In the genomic region with DNA sequence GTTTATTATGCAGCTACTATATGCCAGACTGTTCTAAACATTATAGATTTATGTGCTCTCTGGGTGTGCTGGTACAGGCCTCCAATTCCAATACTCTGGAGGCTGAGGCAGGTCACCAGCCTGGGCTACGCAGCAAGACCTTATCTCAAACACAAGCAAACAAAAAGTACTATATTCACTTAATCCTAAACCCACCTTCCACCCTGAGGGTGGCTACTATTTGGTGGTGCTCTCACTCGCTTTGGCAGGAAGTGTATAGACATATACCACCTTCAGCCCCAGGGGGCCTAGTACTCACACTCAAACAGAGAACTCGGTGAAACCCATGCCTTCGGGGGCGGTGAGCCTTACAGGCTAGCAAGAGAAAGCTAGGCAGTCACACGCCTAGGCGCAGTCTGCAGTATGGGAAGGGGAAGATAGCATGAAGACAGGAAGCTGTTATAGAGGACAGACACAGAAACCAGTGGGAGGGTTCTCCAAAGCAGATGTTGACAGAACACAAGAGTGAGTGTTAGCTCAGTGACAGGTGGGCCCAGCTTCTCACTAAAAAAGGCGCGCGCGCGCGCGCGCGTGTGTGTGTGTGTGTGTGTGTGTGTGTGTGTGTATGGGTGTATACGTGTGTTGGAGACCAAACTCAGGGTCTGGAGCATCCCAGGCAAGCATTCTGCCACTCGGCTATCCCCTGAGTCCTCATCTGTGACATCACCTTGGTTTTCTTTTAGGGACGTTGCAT, we compare ENCODE assay signal across 8 mouse cellular contexts. TPM values are rescaled to one million over a fixed set of nuclear protein-coding genes. Genes with fewer than 3 reads are reported as not detected.
DNase-seq lines count a peak whose midpoint lies in the region; ATAC-seq and TF ChIP-seq lines count a peak whose summit lies in the region.

TSS of gene Coro1a (minus strand) at position 346 of the 733 bp plus-strand sequence.

- no peak for TF ChIP-seq EP300 in liver, embryonic 14.5 days (IDR thresholded peaks at IDR 0.05; ENCODE audit: low read depth)

- H3K27me3 ChIP-seq in embryonic facial prominence, embryonic 10.5 days (replicated peaks; ENCODE audit: low read depth, poor library complexity, severe bottlenecking): peaks cover 41% of the 10 kb centered on the region
- no peaks in the 10 kb centered on the region; the same call in 1 of the 2 replicates for H3K27me3 ChIP-seq in hindbrain, postnatal 0 days (ENCODE audit: insufficient read depth, low read length)
- H3K27me3 ChIP-seq in liver, embryonic 14.5 days (ENCODE audit: control insufficient read depth, insufficient read depth, low read length): peaks cover 3% of the 10 kb centered on the region
- no peaks in the 10 kb centered on the region for H3K27me3 ChIP-seq in spleen, adult 2 months (ENCODE audit: control insufficient read depth, insufficient read depth, low read length)

- H3K4me3 ChIP-seq in embryonic facial prominence, embryonic 10.5 days: no peak within 1 kb of the TSS
- H3K4me3 ChIP-seq in hindbrain, postnatal 0 days (ENCODE audit: low read length): no peak within 1 kb of the TSS
- H3K4me3 ChIP-seq in liver, embryonic 14.5 days (ENCODE audit: insufficient read depth in 1 of 2, low read depth in 2 of 2, low read length in 2 of 2): no peak within 1 kb of the TSS
- no peak within 1 kb of the TSS for H3K4me3 ChIP-seq in spleen, adult 2 months (ENCODE audit: extremely low read depth, insufficient read depth, insufficient read length)

- WGBS in embryonic facial prominence, embryonic 10.5 days: 91% methylated on average over 19 of the region's 19 CpGs
- 87% methylated on average over 19 of the region's 19 CpGs for WGBS in hindbrain, postnatal 0 days
- WGBS in liver, embryonic 14.5 days (ENCODE audit: insufficient replicate concordance): 44% methylated on average over 19 of the region's 19 CpGs
- 28% methylated on average over 19 of the region's 19 CpGs for WGBS in spleen, adult 2 months

- H3K9ac ChIP-seq in hindbrain, postnatal 0 days (replicated peaks; ENCODE audit: low read length): no peak within 1 kb of the TSS
- H3K9ac ChIP-seq in liver, embryonic 14.5 days (replicated peaks): no peak within 1 kb of the TSS

- no peak within 1 kb of the TSS for H3K27ac ChIP-seq in embryonic facial prominence, embryonic 10.5 days (replicated peaks)
- H3K27ac ChIP-seq in hindbrain, postnatal 0 days: no peak within 1 kb of the TSS
- no peak within 1 kb of the TSS for H3K27ac ChIP-seq in liver, embryonic 14.5 days
- H3K27ac ChIP-seq in spleen, adult 2 months (ENCODE audit: insufficient read depth, low read length): peak within 1 kb of the TSS; percentile 87

- no peaks in the 10 kb centered on the region for H3K36me3 ChIP-seq in embryonic facial prominence, embryonic 10.5 days (replicated peaks)
- H3K36me3 ChIP-seq in hindbrain, postnatal 0 days (ENCODE audit: insufficient read depth, low read length): no peaks in the 10 kb centered on the region
- H3K36me3 ChIP-seq in liver, embryonic 14.5 days (replicated peaks; ENCODE audit: control insufficient read depth, insufficient read depth, low read depth): no peaks in the 10 kb centered on the region
- H3K36me3 ChIP-seq in spleen, adult 2 months (ENCODE audit: control insufficient read depth, insufficient read depth, low read length): peaks cover 11% of the 10 kb centered on the region

- TF ChIP-seq CTCF in hindbrain, postnatal 0 days (IDR thresholded peaks at IDR 0.05; ENCODE audit: low read depth): no peak
- no peak for TF ChIP-seq CTCF in liver, embryonic 14.5 days (IDR thresholded peaks at IDR 0.05; ENCODE audit: low read depth)
- TF ChIP-seq CTCF in spleen, adult 2 months (IDR thresholded peaks at IDR 0.05; ENCODE audit: extremely low read depth, insufficient read depth, insufficient read length, insufficient replicate concordance): no peak

- TF ChIP-seq POLR2A in spleen, adult 2 months (IDR thresholded peaks at IDR 0.05; ENCODE audit: low read depth, low read length): no peak; the same call in 1 of the 2 replicates

- H3K4me2 ChIP-seq in hindbrain, postnatal 0 days (ENCODE audit: low read depth, low read length): no peak within 1 kb of the TSS
- H3K4me2 ChIP-seq in liver, embryonic 14.5 days (ENCODE audit: low read depth): no peak within 1 kb of the TSS

- ATAC-seq in hindbrain, postnatal 0 days: no peak
- ATAC-seq in liver, embryonic 14.5 days (ENCODE audit: insufficient read depth): peak; percentile 38; the same call in 1 of the 2 replicates

- peaks cover 8% of the 10 kb centered on the region; the same call in 1 of the 2 replicates for H3K9me3 ChIP-seq in embryonic facial prominence, embryonic 10.5 days
- no peaks in the 10 kb centered on the region for H3K9me3 ChIP-seq in hindbrain, postnatal 0 days (ENCODE audit: low read length)
- no peaks in the 10 kb centered on the region for H3K9me3 ChIP-seq in liver, embryonic 14.5 days (ENCODE audit: control insufficient read depth, low read length)

- H3K4me1 ChIP-seq in embryonic facial prominence, embryonic 10.5 days: peaks cover 16% of the 10 kb centered on the region
- H3K4me1 ChIP-seq in hindbrain, postnatal 0 days (ENCODE audit: insufficient read depth, low read length): peaks cover 6% of the 10 kb centered on the region
- 0 out of 4 replicates have a peak, but pooled peaks cover 0 to 2% of the 10 kb centered on the region in 2 experiments for H3K4me1 ChIP-seq in liver, embryonic 14.5 days (replicated peaks; ENCODE audit: control insufficient read depth in 2 of 2, insufficient read depth in 2 of 2, low read length in 1 of 2)
- peaks cover 21% of the 10 kb centered on the region for H3K4me1 ChIP-seq in spleen, adult 2 months (ENCODE audit: control insufficient read depth, insufficient read depth, insufficient read length)

- no peak for DNase-seq in layer of hippocampus, adult 18-20 months (ENCODE audit: low spot score in 2 of 2)
- no peak for DNase-seq in layer of hippocampus, adult 11-12 months (ENCODE audit: low spot score)
- DNase-seq in embryonic facial prominence, embryonic 10.5 days (ENCODE audit: low spot score): no peak
- DNase-seq in hindbrain, postnatal 0 days (ENCODE audit: low spot score): no peak
- no peak for DNase-seq in liver, embryonic 14.5 days (ENCODE audit: low read depth in 3 of 3, low spot score in 3 of 3)
- DNase-seq in spleen, adult 2 months (ENCODE audit: low read depth in 1 of 2, low spot score in 2 of 2): peak; percentile 67 to 73
- DNase-seq in c-Kit-positive CD71-positive TER-119-positive erythroid progenitor cells, embryonic 14.5 days (ENCODE audit: low spot score): no peak
- no peak for DNase-seq in cerebellum, postnatal 36 days

RNA-seq across cellular contexts. Expression of gene Coro1a, which starts in this region (rescaled TPM):
- 100 to 1,000 TPM; 121 to 122 TPM for total RNA-seq in layer of hippocampus, adult 18-20 months (2021)
- 35.7 and 38.5 TPM in 2 replicates for polyA plus RNA-seq in embryonic facial prominence, embryonic 10.5 days (2016; fragmentation: Nextera tagmentation; extraction: Ambion mirVana)
- 113 and 150 TPM in 2 replicates for total RNA-seq in hindbrain, postnatal 0 days (2014; rRNA removed)
- polyA plus RNA-seq in hindbrain, postnatal 0 days (2015; fragmentation: Nextera tagmentation; extraction: Ambion mirVana): 88.1 and 93.7 TPM in 2 replicates
- polyA plus RNA-seq in liver, embryonic 14.5 days (2012; rRNA removed): 48.0 and 52.5 TPM in 2 replicates
- polyA plus RNA-seq in liver, embryonic 14.5 days (2014; fragmentation: Nextera tagmentation; extraction: Ambion mirVana): 65.6 and 81.5 TPM in 2 replicates
- polyA plus RNA-seq in spleen, adult 2 months (2012; rRNA removed): 1,755 and 1,932 TPM in 2 replicates

Comparison
In these comparisons a context has a peak if more than half of its experiments do, and no peak if none do; other contexts are left out.
1. RNA of gene Coro1a (polyA plus RNA-seq): 1,755 to 1,932 TPM in spleen, adult 2 months; 88.1 to 93.7 TPM in hindbrain, postnatal 0 days, 48.0 to 81.5 TPM in liver, embryonic 14.5 days and 35.7 to 38.5 TPM in embryonic facial prominence, embryonic 10.5 days; every median in the first group is over 10 times any median in the second.
2. DNase-seq: peak in spleen, adult 2 months (2 of 2); none in layer of hippocampus, adult 18-20 months (0 of 2), layer of hippocampus, adult 11-12 months (single experiment), embryonic facial prominence, embryonic 10.5 days (single experiment), hindbrain, postnatal 0 days (single experiment), liver, embryonic 14.5 days (0 of 3), c-Kit-positive CD71-positive TER-119-positive erythroid progenitor cells, embryonic 14.5 days (single experiment) and cerebellum, postnatal 36 days (0 of 2).